Mouse (Mus musculus): Measurements from ENCODE around the gene Gnb4. TPM values are rescaled to one million over a fixed set of nuclear protein-coding genes. Genes with fewer than 3 reads are reported as not detected.

Gnb4 gene
- polyA plus RNA-seq (2012), result 0.05 and 0.07 TPM in 2 replicates

DNA sequence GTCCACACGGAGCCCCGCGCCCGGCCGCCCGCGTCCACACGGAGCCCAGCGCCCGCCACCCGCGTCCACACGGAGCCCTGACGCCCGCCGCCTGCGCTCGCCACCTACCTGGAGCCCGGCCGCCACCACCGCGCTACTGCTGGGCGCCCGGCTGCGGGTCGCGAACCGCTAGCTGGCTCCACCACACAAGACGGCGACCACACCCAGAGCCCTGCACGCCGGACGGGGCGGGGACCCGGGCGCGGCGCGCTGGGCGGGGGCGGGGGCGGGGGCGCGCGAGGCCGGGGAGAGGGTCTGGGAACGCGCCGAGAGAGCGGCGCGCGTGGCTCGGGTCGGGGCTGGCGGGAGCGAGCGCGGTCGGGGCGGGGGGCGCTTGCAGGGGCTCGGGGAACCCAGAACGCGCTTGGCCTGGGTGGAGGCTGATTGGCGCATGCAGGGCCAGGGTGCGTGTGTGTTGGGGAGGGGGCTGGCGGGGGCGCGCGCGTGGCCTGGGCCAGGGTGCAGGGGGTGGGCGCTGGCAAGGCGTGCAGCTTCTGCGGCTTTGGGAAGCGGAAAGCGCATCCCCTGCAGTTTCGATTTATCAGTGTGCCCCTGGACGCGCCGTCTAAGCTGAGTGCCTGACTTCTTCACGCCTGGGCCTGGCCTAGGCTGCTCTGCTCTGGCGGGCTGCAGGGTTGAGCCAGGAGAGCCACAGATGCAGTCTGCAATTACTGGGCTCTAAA, at the start of gene Gnb4:
Gnb4 (minus strand) TSS at position 255 of the 722 bp plus-strand sequence.
- Histone ChIP-seq H3K4me1 (ENCODE audit: control insufficient read depth) (peaks cover 13% of the 10 kb centered on the region), H3K9me3 (ENCODE audit: control insufficient read depth, low read length) (peaks cover 4% of the 10 kb centered on the region; the same call in 1 of the 2 replicates), H3K27me3 (ENCODE audit: control insufficient read depth) (peaks cover 36% of the 10 kb centered on the region), H3K4me3 (replicated peaks) (peak within 1 kb of the TSS; percentile 65), H3K36me3 (ENCODE audit: control insufficient read depth) (no peaks in the 10 kb centered on the region)
- TF ChIP-seq TAL1 (IDR thresholded peaks at IDR 0.05; ENCODE audit: low read length) (no peak), GATA1 (IDR thresholded peaks at IDR 0.05; ENCODE audit: low read length) (no peak)

DNA sequence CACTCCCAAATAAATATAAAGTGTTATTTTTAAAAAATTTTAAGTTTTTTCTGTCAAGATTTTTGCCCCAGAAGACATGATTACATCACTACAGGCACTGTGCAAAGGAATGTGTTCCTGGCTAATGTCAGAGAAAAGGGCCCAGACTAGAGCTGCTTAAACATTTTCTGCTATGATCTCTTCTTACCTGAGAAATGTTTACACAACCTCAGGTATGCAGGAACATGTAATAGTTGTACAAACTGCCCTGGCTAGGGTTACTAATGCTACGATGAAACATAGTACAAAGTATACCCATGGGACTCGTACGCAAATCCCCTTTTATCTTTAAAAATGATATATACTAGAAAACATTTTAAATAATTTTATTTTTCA, 45.2 kb upstream of the Gnb4 start:
- Histone ChIP-seq H3K4me3 (replicated peaks) (no peak overlapping the region), H3K4me1 (ENCODE audit: control insufficient read depth) (peaks cover 13% of the 10 kb centered on the region), H3K36me3 (ENCODE audit: control insufficient read depth) (no peaks in the 10 kb centered on the region), H3K27me3 (ENCODE audit: control insufficient read depth) (no peaks in the 10 kb centered on the region), H3K9me3 (ENCODE audit: control insufficient read depth, low read length) (no peaks in the 10 kb centered on the region)
- no peak for TF ChIP-seq TAL1 (IDR thresholded peaks at IDR 0.05; ENCODE audit: low read length)
- TF ChIP-seq GATA1 (IDR thresholded peaks at IDR 0.05; ENCODE audit: low read length), result no peak

DNA sequence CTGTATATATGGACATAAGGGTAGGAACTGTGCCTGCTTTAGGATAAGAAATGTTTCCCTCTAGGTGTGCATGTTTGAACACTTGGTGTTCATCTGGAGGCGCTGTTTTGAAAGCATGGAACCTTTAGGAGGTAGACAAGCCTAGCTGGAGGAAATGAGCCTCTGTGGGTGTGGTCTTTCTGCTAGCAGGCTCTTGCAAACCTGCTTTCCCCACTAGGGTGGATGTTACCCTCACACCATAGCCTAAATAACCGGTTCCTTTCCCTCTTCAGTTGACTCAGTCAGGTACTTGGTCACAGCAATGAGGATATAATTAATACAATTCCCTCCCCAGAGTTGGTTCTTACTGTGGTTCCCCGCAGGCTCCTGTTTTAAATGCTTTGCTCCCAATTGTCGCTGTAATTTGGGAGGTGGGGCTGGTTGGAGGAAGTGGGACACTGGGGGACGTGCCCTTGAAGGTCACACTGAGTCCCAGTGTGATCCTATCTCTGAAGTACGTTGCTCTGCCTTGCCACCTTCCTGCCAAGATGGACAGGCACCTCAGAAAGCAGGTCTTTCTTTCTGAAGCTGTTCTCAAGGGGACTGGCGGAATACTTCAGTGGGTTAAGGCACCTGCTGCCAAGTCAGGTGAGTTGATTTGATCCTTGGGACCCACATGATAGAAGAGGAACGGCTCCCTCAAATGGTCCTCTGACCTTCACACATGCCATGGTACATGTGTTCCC, 44.6 kb upstream of the Gnb4 start:
- Histone ChIP-seq H3K4me3 (replicated peaks) (no peak overlapping the region), H3K4me1 (ENCODE audit: control insufficient read depth) (peaks cover 13% of the 10 kb centered on the region), H3K27me3 (ENCODE audit: control insufficient read depth) (no peaks in the 10 kb centered on the region), H3K36me3 (ENCODE audit: control insufficient read depth) (no peaks in the 10 kb centered on the region), H3K9me3 (ENCODE audit: control insufficient read depth, low read length) (no peaks in the 10 kb centered on the region)
- TF ChIP-seq GATA1 (IDR thresholded peaks at IDR 0.05; ENCODE audit: low read length), result no peak
- TF ChIP-seq TAL1 (IDR thresholded peaks at IDR 0.05; ENCODE audit: low read length), result no peak

DNA sequence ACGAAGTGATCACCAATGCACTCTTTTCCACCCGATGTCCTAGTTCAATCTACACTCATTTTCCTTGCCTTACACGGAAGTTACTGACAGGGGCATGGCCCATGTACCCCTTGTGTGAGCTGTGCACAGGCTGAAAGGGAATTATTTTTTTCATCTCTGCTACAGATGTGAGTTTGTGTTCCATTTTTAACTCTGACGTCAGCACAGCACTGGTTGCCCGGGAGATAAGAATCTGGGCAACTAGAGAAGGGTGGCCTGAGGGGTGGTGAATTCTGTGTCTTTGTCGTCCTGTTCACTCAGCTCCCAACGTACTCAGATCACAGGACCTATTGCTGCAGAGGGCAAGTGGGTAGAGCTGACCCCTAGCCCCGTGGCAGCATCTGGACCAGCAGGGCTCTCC, 43.9 kb upstream of the Gnb4 start:
- Histone ChIP-seq H3K27me3 (ENCODE audit: control insufficient read depth) (no peaks in the 10 kb centered on the region), H3K36me3 (ENCODE audit: control insufficient read depth) (no peaks in the 10 kb centered on the region), H3K9me3 (ENCODE audit: control insufficient read depth, low read length) (no peaks in the 10 kb centered on the region), H3K4me1 (ENCODE audit: control insufficient read depth) (peaks cover 13% of the 10 kb centered on the region), H3K4me3 (replicated peaks) (no peak overlapping the region)
- TF ChIP-seq GATA1 (IDR thresholded peaks at IDR 0.05; ENCODE audit: low read length), result no peak
- TF ChIP-seq TAL1 (IDR thresholded peaks at IDR 0.05; ENCODE audit: low read length), result no peak

DNA sequence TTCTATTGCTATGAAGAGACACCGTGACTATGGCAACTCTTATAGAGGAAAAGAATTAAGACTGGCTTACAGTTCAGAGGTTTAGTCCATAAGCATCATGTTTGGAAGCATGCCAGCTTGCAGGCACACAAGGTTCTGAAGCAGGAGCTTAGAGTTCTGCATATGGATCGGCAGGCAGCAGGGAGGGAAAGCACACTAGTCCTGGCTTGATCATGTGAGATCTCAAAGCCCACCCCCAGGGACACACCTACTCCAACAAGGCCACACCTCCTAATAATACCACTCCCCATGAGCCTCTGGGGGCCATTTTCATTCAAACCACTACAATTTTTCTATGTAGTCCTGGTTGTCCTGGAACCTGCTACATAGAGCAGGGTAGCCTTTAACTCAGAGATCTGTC, 43.1 kb upstream of the Gnb4 start:
- TF ChIP-seq GATA1 (IDR thresholded peaks at IDR 0.05; ENCODE audit: low read length), result no peak
- TF ChIP-seq TAL1 (IDR thresholded peaks at IDR 0.05; ENCODE audit: low read length), result no peak
- Histone ChIP-seq H3K4me1 (ENCODE audit: control insufficient read depth) (peaks cover 13% of the 10 kb centered on the region), H3K9me3 (ENCODE audit: control insufficient read depth, low read length) (no peaks in the 10 kb centered on the region), H3K4me3 (replicated peaks) (no peak overlapping the region), H3K27me3 (ENCODE audit: control insufficient read depth) (no peaks in the 10 kb centered on the region), H3K36me3 (ENCODE audit: control insufficient read depth) (no peaks in the 10 kb centered on the region)

DNA sequence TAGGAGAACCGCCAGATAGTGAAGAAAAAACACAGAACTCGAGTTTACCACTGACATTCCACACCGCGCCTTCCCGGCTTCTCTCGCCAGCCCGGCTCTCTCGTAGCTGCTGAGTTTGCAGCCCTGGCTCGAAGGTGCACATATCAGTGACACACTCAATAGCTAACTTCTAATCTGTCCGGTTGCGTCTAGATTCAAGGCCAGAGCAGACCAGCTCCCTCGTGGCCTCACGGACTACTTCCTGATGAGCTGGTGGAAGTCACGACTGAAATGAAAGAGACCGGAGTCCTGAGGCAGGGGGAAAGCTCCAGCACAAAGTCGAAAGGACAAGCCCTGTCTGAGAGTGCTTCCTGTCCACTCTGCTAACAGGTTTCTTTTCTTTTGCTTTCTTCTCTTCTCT, 42.4 kb upstream of the Gnb4 start:
- Histone ChIP-seq H3K4me3 (replicated peaks) (no peak overlapping the region), H3K4me1 (ENCODE audit: control insufficient read depth) (peaks cover 13% of the 10 kb centered on the region), H3K36me3 (ENCODE audit: control insufficient read depth) (no peaks in the 10 kb centered on the region), H3K9me3 (ENCODE audit: control insufficient read depth, low read length) (no peaks in the 10 kb centered on the region), H3K27me3 (ENCODE audit: control insufficient read depth) (no peaks in the 10 kb centered on the region)
- TF ChIP-seq GATA1 (IDR thresholded peaks at IDR 0.05; ENCODE audit: low read length) (no peak), TAL1 (IDR thresholded peaks at IDR 0.05; ENCODE audit: low read length) (no peak)

DNA sequence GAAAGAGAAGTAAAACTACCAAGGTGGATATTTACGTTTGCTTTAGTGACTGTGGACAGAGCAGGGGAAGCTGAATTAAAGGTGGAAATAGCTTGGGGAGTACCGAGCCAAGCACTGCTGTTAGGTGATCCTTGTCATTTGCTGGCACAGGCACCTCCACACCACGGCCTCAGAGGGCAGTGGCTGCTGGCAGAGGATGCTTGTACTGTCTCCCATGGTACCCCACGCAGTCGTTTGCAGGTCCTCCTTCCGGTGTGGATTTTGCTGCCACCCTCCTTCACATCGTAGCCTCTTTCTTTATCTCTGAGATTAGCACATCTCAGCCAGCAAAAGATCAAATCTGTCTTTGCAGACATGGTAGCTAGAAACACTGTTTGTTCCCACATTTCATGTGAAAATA, 42.0 kb upstream of the Gnb4 start:
- Histone ChIP-seq H3K4me3 (replicated peaks) (no peak overlapping the region), H3K4me1 (ENCODE audit: control insufficient read depth) (peaks cover 13% of the 10 kb centered on the region), H3K9me3 (ENCODE audit: control insufficient read depth, low read length) (no peaks in the 10 kb centered on the region), H3K27me3 (ENCODE audit: control insufficient read depth) (no peaks in the 10 kb centered on the region), H3K36me3 (ENCODE audit: control insufficient read depth) (no peaks in the 10 kb centered on the region)
- TF ChIP-seq TAL1 (IDR thresholded peaks at IDR 0.05; ENCODE audit: low read length) (no peak), GATA1 (IDR thresholded peaks at IDR 0.05; ENCODE audit: low read length) (no peak)

DNA sequence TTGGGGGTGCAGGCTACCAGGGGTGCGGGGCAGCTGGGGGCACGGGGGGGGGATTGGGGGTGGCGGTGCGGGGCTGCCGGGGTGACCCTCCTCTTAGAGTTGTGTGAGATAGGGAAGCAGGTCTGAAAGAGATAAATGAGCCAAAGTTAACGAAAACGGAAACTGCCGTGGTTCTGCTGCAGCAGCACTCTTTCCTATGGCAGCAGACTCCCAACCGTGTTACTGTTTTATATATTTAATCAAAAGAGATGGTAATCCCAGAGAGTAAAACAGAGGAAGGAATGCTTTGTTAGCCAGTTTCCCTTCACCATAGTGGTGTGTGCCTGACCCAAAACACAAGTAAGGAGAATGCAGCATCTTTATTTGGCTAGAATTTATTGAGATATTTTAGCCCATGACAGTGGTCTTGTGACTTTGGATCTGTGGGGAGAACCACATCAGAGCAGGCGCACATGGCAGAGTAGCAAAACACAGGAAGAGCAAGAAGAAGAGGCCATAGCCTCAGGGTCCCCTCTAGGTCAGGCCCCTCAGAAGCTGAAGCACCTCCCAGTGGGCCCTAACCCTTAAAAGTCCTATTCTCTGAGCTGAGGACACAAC, 40.1 kb upstream of the Gnb4 start:
- Histone ChIP-seq H3K4me1 (ENCODE audit: control insufficient read depth) (peaks cover 13% of the 10 kb centered on the region), H3K9me3 (ENCODE audit: control insufficient read depth, low read length) (no peaks in the 10 kb centered on the region), H3K27me3 (ENCODE audit: control insufficient read depth) (no peaks in the 10 kb centered on the region), H3K4me3 (replicated peaks) (no peak overlapping the region), H3K36me3 (ENCODE audit: control insufficient read depth) (no peaks in the 10 kb centered on the region)
- TF ChIP-seq GATA1 (IDR thresholded peaks at IDR 0.05; ENCODE audit: low read length) (no peak), TAL1 (IDR thresholded peaks at IDR 0.05; ENCODE audit: low read length) (no peak)

DNA sequence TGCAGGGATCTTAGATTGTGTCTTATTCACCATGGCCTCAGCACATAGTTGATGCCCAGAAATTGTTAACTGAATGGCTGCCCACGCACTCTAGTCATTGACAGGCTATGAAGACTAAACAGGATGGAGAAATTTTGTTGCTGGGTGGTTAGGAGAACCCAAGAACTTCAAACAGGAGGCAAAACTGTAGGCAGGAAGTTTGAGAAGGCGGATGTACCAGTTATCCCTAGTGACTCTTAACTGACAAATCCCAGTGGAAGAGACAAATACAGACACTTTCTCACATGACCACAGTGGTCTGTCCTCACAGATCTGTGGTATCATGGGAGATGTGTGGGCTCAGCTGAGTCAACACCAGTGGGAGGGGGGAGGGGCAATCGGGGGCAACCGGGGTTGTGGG, 39.6 kb upstream of the Gnb4 start:
- Histone ChIP-seq H3K36me3 (ENCODE audit: control insufficient read depth) (no peaks in the 10 kb centered on the region), H3K4me3 (replicated peaks) (no peak overlapping the region)
- no peak for TF ChIP-seq TAL1 (IDR thresholded peaks at IDR 0.05; ENCODE audit: low read length)
- TF ChIP-seq GATA1 (IDR thresholded peaks at IDR 0.05; ENCODE audit: low read length), result no peak

More for the DNA sequence above, 39.6 kb upstream of the Gnb4 start:
- peaks cover 13% of the 10 kb centered on the region for H3K4me1 ChIP-seq (ENCODE audit: control insufficient read depth)
- H3K27me3 ChIP-seq (ENCODE audit: control insufficient read depth), result no peaks in the 10 kb centered on the region
- H3K9me3 ChIP-seq (ENCODE audit: control insufficient read depth, low read length), result no peaks in the 10 kb centered on the region
